Mouse (Mus musculus): ENCODE results near the gene Gsk3b. TPM values are rescaled to one million over a fixed set of nuclear protein-coding genes. Genes with fewer than 3 reads are reported as not detected.

Gsk3b gene
- total and polyA plus RNA-seq, 2 experiments from 2014 or later: 116 to 150 TPM

GRCm38 (mm10) chr16:38181421-38181820, 92.6 kb downstream of the Gsk3b start:
- H3K36me3 ChIP-seq (ENCODE audit: insufficient read depth, low read length): no peaks in the 10 kb centered on the region; the same call in 1 of the 2 replicates
- H3K9ac ChIP-seq (replicated peaks; ENCODE audit: low read length, poor library complexity, severe bottlenecking): no peak overlapping the region
- H3K27me3 ChIP-seq (ENCODE audit: insufficient read depth, low read length): no peaks in the 10 kb centered on the region
- WGBS: 79% methylated on average over 8 of the region's 8 CpGs
- H3K4me3 ChIP-seq (ENCODE audit: low read depth, low read length): no peak overlapping the region
- H3K9me3 ChIP-seq (ENCODE audit: low read length): no peaks in the 10 kb centered on the region
- no peak overlapping the region for H3K4me2 ChIP-seq (ENCODE audit: low read depth, low read length, poor library complexity, severe bottlenecking)
- TF ChIP-seq CTCF (IDR thresholded peaks at IDR 0.05): no peak
- H3K27ac ChIP-seq (ENCODE audit: low read depth, low read length): no peak overlapping the region
- ATAC-seq (ENCODE audit: low FRiP score) (no peak), DNase-seq (ENCODE audit: low spot score) (no peak)
- no peaks in the 10 kb centered on the region for H3K4me1 ChIP-seq (ENCODE audit: insufficient read depth, low read length)

GRCm38 (mm10) chr16:38184657-38185269, 96.0 kb downstream of the Gsk3b start:
- no peaks in the 10 kb centered on the region for H3K4me1 ChIP-seq (ENCODE audit: insufficient read depth, low read length)
- no peak overlapping the region for H3K4me2 ChIP-seq (ENCODE audit: low read depth, low read length, poor library complexity, severe bottlenecking)
- H3K4me3 ChIP-seq (ENCODE audit: low read depth, low read length): no peak overlapping the region
- no peak for TF ChIP-seq CTCF (IDR thresholded peaks at IDR 0.05)
- H3K9me3 ChIP-seq (ENCODE audit: low read length): no peaks in the 10 kb centered on the region
- H3K27me3 ChIP-seq (ENCODE audit: insufficient read depth, low read length): no peaks in the 10 kb centered on the region
- H3K27ac ChIP-seq (ENCODE audit: low read depth, low read length): no peak overlapping the region
- no peak for DNase-seq (ENCODE audit: low spot score)
- peaks cover 2% of the 10 kb centered on the region; the same call in 1 of the 2 replicates for H3K36me3 ChIP-seq (ENCODE audit: insufficient read depth, low read length)
- WGBS: 86% methylated on average over 8 of the region's 8 CpGs
- ATAC-seq (ENCODE audit: low FRiP score): no peak
- no peak overlapping the region for H3K9ac ChIP-seq (replicated peaks; ENCODE audit: low read length, poor library complexity, severe bottlenecking)

GRCm38 (mm10) chr16:38189952-38190351, 101.2 kb downstream of the Gsk3b start:
- ATAC-seq (ENCODE audit: low FRiP score) (no peak), DNase-seq (ENCODE audit: low spot score) (no peak)
- no peak overlapping the region for H3K27ac ChIP-seq (ENCODE audit: low read depth, low read length)
- no peaks in the 10 kb centered on the region for H3K9me3 ChIP-seq (ENCODE audit: low read length)
- H3K4me3 ChIP-seq (ENCODE audit: low read depth, low read length): no peak overlapping the region
- 87% methylated on average over 4 of the region's 4 CpGs for WGBS
- H3K36me3 ChIP-seq (ENCODE audit: insufficient read depth, low read length): peaks cover 16% of the 10 kb centered on the region
- H3K4me1 ChIP-seq (ENCODE audit: insufficient read depth, low read length): no peaks in the 10 kb centered on the region
- no peaks in the 10 kb centered on the region for H3K27me3 ChIP-seq (ENCODE audit: insufficient read depth, low read length)
- H3K9ac ChIP-seq (replicated peaks; ENCODE audit: low read length, poor library complexity, severe bottlenecking): no peak overlapping the region
- TF ChIP-seq CTCF (IDR thresholded peaks at IDR 0.05): no peak
- no peak overlapping the region for H3K4me2 ChIP-seq (ENCODE audit: low read depth, low read length, poor library complexity, severe bottlenecking)

GRCm38 (mm10) chr16:38190531-38190930, 101.7 kb downstream of the Gsk3b start:
- Histone ChIP-seq H3K9me3 (ENCODE audit: low read length) (no peaks in the 10 kb centered on the region), H3K9ac (replicated peaks; ENCODE audit: low read length, poor library complexity, severe bottlenecking) (no peak overlapping the region), H3K4me3 (ENCODE audit: low read depth, low read length) (no peak overlapping the region), H3K4me1 (ENCODE audit: insufficient read depth, low read length) (no peaks in the 10 kb centered on the region), H3K27ac (ENCODE audit: low read depth, low read length) (no peak overlapping the region), H3K4me2 (ENCODE audit: low read depth, low read length, poor library complexity, severe bottlenecking) (no peak overlapping the region), H3K27me3 (ENCODE audit: insufficient read depth, low read length) (no peaks in the 10 kb centered on the region), H3K36me3 (ENCODE audit: insufficient read depth, low read length) (peaks cover 16% of the 10 kb centered on the region)
- DNase-seq (ENCODE audit: low spot score) (no peak), ATAC-seq (ENCODE audit: low FRiP score) (no peak)
- no peak for TF ChIP-seq CTCF (IDR thresholded peaks at IDR 0.05)
- 91% methylated on average over 3 of the region's 3 CpGs for WGBS

GRCm38 (mm10) chr16:38191460-38191859, 102.7 kb downstream of the Gsk3b start:
- DNase-seq (ENCODE audit: low spot score) (no peak), ATAC-seq (ENCODE audit: low FRiP score) (no peak)
- no peak overlapping the region for H3K4me2 ChIP-seq (ENCODE audit: low read depth, low read length, poor library complexity, severe bottlenecking)
- H3K27ac ChIP-seq (ENCODE audit: low read depth, low read length): no peak overlapping the region
- no peak overlapping the region for H3K4me3 ChIP-seq (ENCODE audit: low read depth, low read length)
- H3K9ac ChIP-seq (replicated peaks; ENCODE audit: low read length, poor library complexity, severe bottlenecking): no peak overlapping the region
- no peaks in the 10 kb centered on the region for H3K4me1 ChIP-seq (ENCODE audit: insufficient read depth, low read length)
- WGBS: 92% methylated on average over 6 of the region's 6 CpGs
- H3K27me3 ChIP-seq (ENCODE audit: insufficient read depth, low read length): no peaks in the 10 kb centered on the region
- no peaks in the 10 kb centered on the region for H3K9me3 ChIP-seq (ENCODE audit: low read length)
- TF ChIP-seq CTCF (IDR thresholded peaks at IDR 0.05): no peak
- H3K36me3 ChIP-seq (ENCODE audit: insufficient read depth, low read length): peaks cover 19% of the 10 kb centered on the region

DNA sequence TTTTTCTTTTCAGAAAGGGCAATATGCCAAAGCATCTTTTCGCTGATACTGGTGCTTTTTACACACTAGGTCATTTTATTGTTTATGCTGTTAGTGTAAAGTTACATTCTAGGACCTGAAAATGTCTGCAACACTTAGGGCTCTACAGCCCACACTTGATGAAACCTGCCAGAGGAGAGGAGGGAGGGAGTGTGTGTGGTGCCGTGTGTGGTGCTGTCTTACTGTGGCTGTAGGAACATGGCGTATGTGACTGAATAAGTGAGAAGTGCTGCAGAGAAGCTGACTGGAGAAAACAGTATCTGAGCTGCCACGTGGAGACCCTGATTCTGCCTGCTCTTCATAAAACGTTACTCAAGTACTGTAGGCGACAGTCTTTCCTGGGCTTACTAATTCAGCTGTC, 103.8 kb downstream of the Gsk3b start:
- Histone ChIP-seq H3K9ac (replicated peaks; ENCODE audit: low read length, poor library complexity, severe bottlenecking) (no peak overlapping the region), H3K9me3 (ENCODE audit: low read length) (no peaks in the 10 kb centered on the region), H3K4me1 (ENCODE audit: insufficient read depth, low read length) (no peaks in the 10 kb centered on the region), H3K27me3 (ENCODE audit: insufficient read depth, low read length) (no peaks in the 10 kb centered on the region), H3K36me3 (ENCODE audit: insufficient read depth, low read length) (peaks cover 18% of the 10 kb centered on the region), H3K4me3 (ENCODE audit: low read depth, low read length) (no peak overlapping the region), H3K27ac (ENCODE audit: low read depth, low read length) (no peak overlapping the region), H3K4me2 (ENCODE audit: low read depth, low read length, poor library complexity, severe bottlenecking) (no peak overlapping the region)
- ATAC-seq (ENCODE audit: low FRiP score) (no peak), DNase-seq (ENCODE audit: low spot score) (no peak)
- WGBS: 74% methylated on average over 6 of the region's 6 CpGs
- no peak for TF ChIP-seq CTCF (IDR thresholded peaks at IDR 0.05)
